9 mouse cellular contexts compared by ENCODE assay signal in genomic region chr9:62726472-62726871, GRCm38 (mm10). TPM values are rescaled to one million over a fixed set of nuclear protein-coding genes. Genes with fewer than 3 reads are reported as not detected.
DNase-seq lines count a peak whose midpoint lies in the region; ATAC-seq and TF ChIP-seq lines count a peak whose summit lies in the region.
"Had no signal": no experiment of that assay in that cellular context is flagged by ENCODE, and none has a peak within 500 bp of the region (broad histone marks: within the 10 kb centered on the region; RNA-seq: fewer than 3 reads in every experiment).

No protein-coding gene starts in this region.

- no peak overlapping the region for H3K4me2 ChIP-seq in midbrain, postnatal 0 days (ENCODE audit: low read depth, low read length, poor library complexity, severe bottlenecking)
- H3K4me2 ChIP-seq in midbrain, embryonic 15.5 days = no peak overlapping the region

- H3K36me3 ChIP-seq in midbrain, postnatal 0 days (ENCODE audit: insufficient read depth, low read length) = no peaks in the 10 kb centered on the region
- no peaks in the 10 kb centered on the region for H3K36me3 ChIP-seq in midbrain, embryonic 15.5 days (replicated peaks)

- H3K27ac ChIP-seq in gastrocnemius, adult 2 months = no peak overlapping the region
- no peak overlapping the region for H3K27ac ChIP-seq in midbrain, postnatal 0 days (ENCODE audit: low read depth, low read length)
- no peak overlapping the region for H3K27ac ChIP-seq in midbrain, embryonic 15.5 days

- no peaks in the 10 kb centered on the region for H3K27me3 ChIP-seq in midbrain, postnatal 0 days (ENCODE audit: insufficient read depth, low read length)
- H3K27me3 ChIP-seq in midbrain, embryonic 15.5 days (replicated peaks) = no peaks in the 10 kb centered on the region

- 50% methylated on average over 6 of the region's 6 CpGs for WGBS in midbrain, postnatal 0 days
- WGBS in midbrain, embryonic 15.5 days = 61% methylated on average over 6 of the region's 6 CpGs

- H3K9ac ChIP-seq in midbrain, postnatal 0 days (replicated peaks; ENCODE audit: low read length, poor library complexity, severe bottlenecking) = no peak overlapping the region
- no peak overlapping the region for H3K9ac ChIP-seq in midbrain, embryonic 15.5 days

- 0 out of 2 replicates have a peak, but pooled peaks cover 5% of the 10 kb centered on the region for H3K4me1 ChIP-seq in midbrain, postnatal 0 days (ENCODE audit: insufficient read depth, low read length)
- no peaks in the 10 kb centered on the region for H3K4me1 ChIP-seq in midbrain, embryonic 15.5 days

- intact Hi-C loops in gastrocnemius, adult 2 months (cut with DNase I) = no loop called here
- intact Hi-C loops in gastrocnemius, postnatal 14 days (cut with DNase I; ENCODE audit: low total_unique reads) = no loop called here
- intact Hi-C loops in gastrocnemius, postnatal 36 days (cut with DNase I) = no loop called here

- no peak for ATAC-seq in midbrain, postnatal 0 days (ENCODE audit: low FRiP score)
- ATAC-seq in midbrain, embryonic 15.5 days (replicated peaks) = no peak
- ATAC-seq in common myeloid progenitor, adult 5-6 weeks (replicated peaks; ENCODE audit: low read depth, poor library complexity, severe bottlenecking) = 0 out of 2 replicates have a peak, but pooled peaks have one; percentile 22

- no peak overlapping the region for H3K4me3 ChIP-seq in gastrocnemius, adult 2 months
- no peak overlapping the region for H3K4me3 ChIP-seq in midbrain, postnatal 0 days (ENCODE audit: low read depth, low read length)
- H3K4me3 ChIP-seq in midbrain, embryonic 15.5 days = no peak overlapping the region

- peak; percentile 47 for TF ChIP-seq CTCF in gastrocnemius, adult 2 months (IDR thresholded peaks at IDR 0.05)
- TF ChIP-seq CTCF in midbrain, postnatal 0 days (IDR thresholded peaks at IDR 0.05) = peak; percentile 49

- no peaks in the 10 kb centered on the region for H3K9me3 ChIP-seq in midbrain, postnatal 0 days (ENCODE audit: low read length)
- H3K9me3 ChIP-seq in midbrain, embryonic 15.5 days = no peaks in the 10 kb centered on the region

- no peak for DNase-seq in gastrocnemius, adult 2 months
- DNase-seq in gastrocnemius, postnatal 14 days = no peak
- DNase-seq in midbrain, postnatal 0 days (ENCODE audit: low spot score) = no peak
- DNase-seq in thymus, postnatal 14 days = peak; percentile 61
- DNase-seq in gastrocnemius, postnatal 36 days = no peak
- no peak for DNase-seq in frontal cortex, postnatal 25 days (ENCODE audit: low spot score in 2 of 2)

RNA-seq across cellular contexts. Expression of gene Itga11, which starts 48.8 kb away (rescaled TPM):
- 1 to 10 TPM; 3.2 to 5.1 TPM for total RNA-seq in gastrocnemius, adult 2 months (2021)
- 1 to 10 TPM; 5.0 to 7.6 TPM for total RNA-seq in gastrocnemius, postnatal 14 days (2021)
- 2.3 and 2.6 TPM in 2 replicates for total RNA-seq in midbrain, postnatal 0 days (2014; rRNA removed)
- 0.52 and 0.65 TPM in 2 replicates for polyA plus RNA-seq in midbrain, postnatal 0 days (2015; fragmentation: Nextera tagmentation; extraction: Ambion mirVana)
- 1.3 and 1.4 TPM in 2 replicates for polyA plus RNA-seq in midbrain, embryonic 15.5 days (2015; fragmentation: Nextera tagmentation; extraction: Ambion mirVana)
- total RNA-seq in common myeloid progenitor, adult 5-6 weeks (2017) = not detected in 2 replicates
- 1 to 10 TPM; 3.2 to 3.3 TPM for total RNA-seq in gastrocnemius, postnatal 36 days (2021)
- total RNA-seq: hematopoietic stem cell, adult 5-6 weeks had no signal
